Mouse (Mus musculus) cerebellum, postnatal 4 days (tissue): ENCODE data around the gene H2-Q4.
"Not testable (repeated sequence)": the region's sequence is repeated elsewhere in the genome, so short reads cannot be mapped to it uniquely, and the experiment has no call there.

Source experiments
- DNase-seq, 2 experiments: peaks; one replicate each; pipeline ENCODE4 v3.0.0; 2022; ENCODE audit warnings: low spot score in 2 of 2, mixed read lengths in 1 of 2

The H2-Q4 gene

GRCm38 (mm10) chr17:35420206-35420810, 40.9 kb downstream of the H2-Q4 start:
- peak in 1 of 2 experiments; percentile 82 for DNase-seq

- not testable (repeated sequence) for DNase-seq
Observed at GRCm38 (mm10) chr17:35421331-35421730, 41.9 kb downstream of the H2-Q4 start.

DNA sequence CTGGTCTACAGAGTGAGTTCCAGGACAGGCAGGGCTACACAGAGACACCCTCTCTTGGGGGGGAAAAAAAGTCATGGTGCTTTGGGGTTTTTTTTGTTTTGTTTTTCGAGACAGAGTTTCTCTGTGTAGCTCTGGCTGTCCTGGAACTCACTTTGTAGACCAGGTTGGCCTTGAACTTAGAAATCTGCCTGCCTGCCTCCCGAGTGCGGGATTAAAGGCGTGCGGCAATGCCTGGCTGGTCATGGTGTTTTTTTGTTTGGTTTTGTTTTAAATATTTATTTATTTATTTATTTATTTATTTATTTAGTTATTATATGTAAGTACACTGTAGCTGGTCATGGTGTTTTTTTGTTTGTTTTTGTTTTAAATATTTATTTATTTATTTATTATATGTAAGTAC, 42.9 kb downstream of the H2-Q4 start:
- DNase-seq = not testable (repeated sequence)

DNA sequence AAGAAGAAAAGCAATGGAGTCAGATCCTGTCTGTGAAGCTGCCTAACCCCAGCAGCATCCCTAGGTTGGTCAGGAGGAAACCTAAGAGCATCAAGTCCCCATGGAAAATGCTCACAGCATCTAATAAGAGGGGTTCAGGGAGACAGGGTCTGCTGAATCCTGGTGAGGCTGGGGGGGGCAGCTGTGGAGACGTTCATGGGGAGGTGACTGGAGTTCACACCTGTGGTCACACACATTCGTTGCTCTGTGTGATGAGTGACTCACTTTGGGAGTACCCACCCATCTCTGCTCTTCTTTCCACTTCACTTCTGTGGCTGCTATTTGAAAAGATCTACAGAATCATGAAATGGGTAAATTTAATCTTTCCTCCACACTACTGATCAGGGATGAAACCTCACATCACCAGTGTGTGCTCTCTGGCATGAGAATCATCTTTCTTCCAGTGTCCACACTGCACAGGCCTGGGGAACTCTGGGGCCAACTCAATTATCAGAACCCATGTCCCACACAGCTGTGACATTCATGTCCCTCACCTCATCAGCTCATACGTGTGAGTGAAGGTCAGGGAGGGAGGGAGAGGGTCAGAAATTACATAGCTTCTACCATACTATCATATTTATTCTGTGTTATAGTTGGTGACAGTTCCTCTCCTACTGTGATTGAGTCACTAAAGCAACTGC, 43.9 kb downstream of the H2-Q4 start:
- not testable (repeated sequence) for DNase-seq

GRCm38 (mm10) chr17:35424106-35424505, 44.7 kb downstream of the H2-Q4 start:
- DNase-seq = not testable (repeated sequence)

DNA sequence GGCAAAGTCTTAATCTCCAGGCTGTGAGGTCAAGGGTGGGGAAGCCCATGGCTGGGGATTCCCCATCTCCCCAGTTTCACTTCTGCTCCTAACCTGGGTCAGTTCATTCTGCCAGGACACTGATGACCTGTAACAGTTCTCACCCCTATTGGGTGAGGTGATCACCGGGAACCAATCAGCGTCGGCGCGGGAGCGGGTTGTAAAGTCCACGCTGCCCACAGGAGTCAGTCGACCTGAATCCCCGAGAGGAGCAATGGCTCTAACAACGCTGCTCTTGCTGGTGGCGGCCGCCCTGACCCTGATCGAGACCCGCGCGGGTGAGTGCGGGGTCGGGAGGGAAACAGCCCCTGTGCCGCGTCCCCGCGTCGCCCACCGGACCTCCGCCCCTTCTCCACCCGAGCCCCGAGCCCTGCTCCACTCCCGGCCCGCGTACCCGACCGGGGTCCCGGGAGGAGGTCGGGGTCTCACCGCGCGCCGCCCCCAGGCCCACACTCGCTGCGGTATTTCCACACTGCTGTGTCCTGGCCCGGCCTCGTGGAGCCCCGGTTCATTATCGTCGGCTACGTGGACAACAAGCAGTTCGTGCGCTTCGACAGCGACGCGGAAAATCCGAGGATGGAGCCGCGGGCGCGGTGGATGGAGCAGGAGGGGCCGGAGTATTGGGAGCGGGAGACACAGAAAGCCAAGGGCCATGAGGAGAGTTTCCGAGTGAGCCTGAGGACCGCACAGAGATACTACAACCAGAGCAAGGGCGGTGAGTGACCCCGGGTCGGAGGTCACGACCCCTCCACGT, 45.4 kb downstream of the H2-Q4 start, which contains the start of gene H2-Q6:
H2-Q6 (plus strand) TSS at position 227 of the 793 bp plus-strand sequence.
- DNase-seq = peak in 1 of 2 experiments; percentile 29

DNA sequence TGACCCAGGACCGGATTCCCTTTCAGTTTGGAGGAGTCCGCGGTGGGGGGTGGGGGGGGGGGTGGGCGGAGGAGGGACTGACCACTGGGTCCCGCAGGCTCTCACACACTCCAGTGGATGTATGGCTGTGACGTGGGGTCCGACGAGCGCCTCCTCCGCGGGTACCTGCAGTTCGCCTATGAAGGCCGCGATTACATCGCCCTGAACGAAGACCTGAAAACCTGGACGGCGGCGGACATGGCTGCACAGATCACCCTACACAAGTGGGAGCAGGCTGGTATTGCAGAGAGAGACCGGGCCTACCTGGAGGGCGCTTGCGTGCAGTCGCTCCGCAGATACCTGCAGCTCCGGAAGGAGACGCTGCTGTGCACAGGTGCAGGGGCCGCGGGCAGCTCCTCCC, 46.1 kb downstream of the H2-Q4 start:
- DNase-seq = peak in 1 of 2 experiments; percentile 16

DNA sequence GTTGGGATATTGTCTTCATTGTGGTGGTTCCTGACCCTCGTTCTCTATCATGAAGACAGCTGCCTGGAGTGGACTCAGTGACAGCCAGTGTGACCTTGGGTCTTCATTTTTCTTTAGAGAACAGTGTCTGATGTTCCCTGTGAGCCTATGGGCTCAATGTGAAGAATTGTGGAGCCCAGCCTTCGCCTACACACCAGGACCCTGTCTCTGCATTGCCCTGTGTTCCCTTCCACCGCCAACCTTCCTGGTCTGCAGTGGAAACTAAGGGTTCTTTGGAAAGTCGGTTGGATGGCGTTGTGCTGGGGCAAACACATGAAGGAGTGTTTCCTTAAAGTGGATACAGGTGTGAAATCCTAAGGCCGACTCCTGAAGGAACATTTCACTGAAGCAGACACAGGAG, 49.5 kb downstream of the H2-Q4 start:
- not testable (repeated sequence) for DNase-seq

- DNase-seq = not testable (repeated sequence)
Observed at GRCm38 (mm10) chr17:35430671-35431070, 51.3 kb downstream of the H2-Q4 start.

DNA sequence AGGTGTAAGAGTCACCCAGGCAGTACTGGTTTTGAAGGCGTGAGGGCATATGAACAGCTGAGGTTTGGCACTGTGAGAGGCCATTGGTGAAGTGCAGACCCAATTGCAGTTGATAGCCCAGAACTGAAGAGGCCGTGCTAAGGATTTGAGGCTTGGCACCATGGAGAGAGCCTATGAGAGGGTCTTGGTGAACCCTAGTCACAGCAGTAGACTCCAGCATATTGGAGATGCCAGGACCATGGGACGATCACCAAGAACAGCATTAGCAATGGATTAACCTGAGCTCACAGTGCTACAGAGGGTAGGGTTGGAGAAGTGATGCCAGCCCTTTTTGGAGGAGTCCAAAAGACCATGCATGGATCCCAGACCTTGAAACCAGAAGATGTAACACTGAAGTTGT, 52.8 kb downstream of the H2-Q4 start:
- not testable (repeated sequence) for DNase-seq

- DNase-seq = peak in 1 of 2 experiments; percentile 72
Observed at GRCm38 (mm10) chr17:35434836-35435235, 55.4 kb downstream of the H2-Q4 start.
